9 mouse cellular contexts compared by ENCODE assay signal in the genomic region with DNA sequence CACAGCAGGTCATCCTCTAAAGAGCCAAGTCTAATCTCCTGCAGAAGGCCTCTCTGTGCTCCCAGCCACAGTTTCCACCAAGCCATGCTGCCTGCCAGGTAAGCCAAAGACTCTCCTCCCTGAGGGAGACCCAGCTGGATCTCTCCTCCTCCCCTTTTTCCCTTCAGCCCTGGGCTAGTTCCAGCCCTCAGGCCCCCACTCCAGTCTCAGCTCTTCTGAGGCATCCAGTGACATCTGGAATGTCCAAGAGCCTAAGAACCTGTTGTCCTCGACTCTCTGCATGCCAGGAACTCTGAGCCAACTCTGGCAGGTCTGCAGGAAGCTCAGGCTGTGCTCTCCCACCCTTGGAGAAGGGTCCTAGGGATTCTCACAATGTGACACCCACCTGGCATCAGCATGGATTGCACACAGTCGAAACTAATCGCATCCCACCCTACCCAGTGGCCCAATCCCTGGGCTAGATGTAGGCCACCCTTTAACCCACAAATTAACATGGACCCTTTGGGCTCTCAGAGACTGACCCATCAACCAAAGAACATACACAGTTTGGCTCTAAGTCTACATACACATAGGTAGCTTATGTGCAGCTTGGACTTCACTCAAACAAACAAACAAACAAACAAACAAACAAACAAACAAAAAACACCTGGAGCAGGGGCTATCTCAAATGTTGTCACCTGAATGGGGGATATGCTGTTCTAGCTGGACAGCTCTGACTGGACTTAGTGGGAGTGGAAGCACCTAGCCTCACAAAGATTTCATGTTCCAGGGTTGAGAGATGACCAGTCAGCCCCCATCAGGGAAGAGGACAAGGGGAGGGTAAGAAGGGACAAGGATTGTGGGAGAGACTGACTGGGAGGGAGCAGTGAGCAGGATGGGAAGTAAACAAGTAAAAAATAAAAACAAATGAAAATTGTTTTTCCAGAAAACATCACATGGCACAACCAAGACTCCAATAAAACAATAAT. TPM values are rescaled to one million over a fixed set of nuclear protein-coding genes. Genes with fewer than 3 reads are reported as not detected.
DNase-seq lines count a peak whose midpoint lies in the region; ATAC-seq lines count a peak whose summit lies in the region.
"Not testable (repeated sequence)": the region's sequence is repeated elsewhere in the genome, so short reads cannot be mapped to it uniquely, and the experiment has no call there.
"Had no signal": no experiment of that assay in that cellular context is flagged by ENCODE, and none has a peak within 500 bp of the region (broad histone marks: within the 10 kb centered on the region; RNA-seq: fewer than 3 reads in every experiment).

No protein-coding gene starts in this region.

- not testable (repeated sequence) for H3K9me3 ChIP-seq in forebrain, embryonic 11.5 days (ENCODE audit: control insufficient read depth, low read length); hindbrain, embryonic 14.5 days (ENCODE audit: control insufficient read depth, low read length); kidney, embryonic 15.5 days (replicated peaks); midbrain, embryonic 12.5 days; neural tube, embryonic 14.5 days (ENCODE audit: control insufficient read depth, low read length)
- peaks cover 10% of the 10 kb centered on the region for H3K9me3 ChIP-seq in heart, embryonic 12.5 days (replicated peaks)
- peaks cover 10% of the 10 kb centered on the region for H3K9me3 ChIP-seq in liver, embryonic 12.5 days (replicated peaks)

- not testable (repeated sequence) for H3K27ac ChIP-seq in forebrain, embryonic 11.5 days (ENCODE audit: low read depth, low read length); heart, embryonic 12.5 days (ENCODE audit: poor library complexity, severe bottlenecking); hindbrain, embryonic 14.5 days; kidney, embryonic 15.5 days; liver, embryonic 12.5 days; midbrain, embryonic 12.5 days (replicated peaks); neural tube, embryonic 14.5 days (ENCODE audit: low read depth, low read length)

- not testable (repeated sequence) for H3K36me3 ChIP-seq in forebrain, embryonic 11.5 days (ENCODE audit: control insufficient read depth, insufficient read depth, low read length); heart, embryonic 12.5 days; hindbrain, embryonic 14.5 days (replicated peaks; ENCODE audit: control insufficient read depth, insufficient read depth); kidney, embryonic 15.5 days; liver, embryonic 12.5 days; midbrain, embryonic 12.5 days; neural tube, embryonic 14.5 days (ENCODE audit: control insufficient read depth, insufficient read depth, low read length)

- not testable (repeated sequence) for H3K9ac ChIP-seq in forebrain, embryonic 11.5 days (ENCODE audit: low read length); heart, embryonic 12.5 days; hindbrain, embryonic 14.5 days; kidney, embryonic 15.5 days; liver, embryonic 12.5 days; midbrain, embryonic 12.5 days (replicated peaks); neural tube, embryonic 14.5 days (replicated peaks; ENCODE audit: low read depth, low read length)

- H3K4me1 ChIP-seq in forebrain, embryonic 11.5 days (replicated peaks; ENCODE audit: control insufficient read depth, insufficient read depth, low read length); heart, embryonic 12.5 days (replicated peaks); hindbrain, embryonic 14.5 days (replicated peaks; ENCODE audit: control insufficient read depth, insufficient read depth, low read length); kidney, embryonic 15.5 days; liver, embryonic 12.5 days; midbrain, embryonic 12.5 days; neural tube, embryonic 14.5 days (ENCODE audit: control insufficient read depth, insufficient read depth, low read length): not testable (repeated sequence)

- H3K27me3 ChIP-seq in forebrain, embryonic 11.5 days (ENCODE audit: control insufficient read depth, insufficient read depth, low read length); heart, embryonic 12.5 days (replicated peaks); hindbrain, embryonic 14.5 days (ENCODE audit: control insufficient read depth, insufficient read depth, low read length); kidney, embryonic 15.5 days; liver, embryonic 12.5 days (replicated peaks); midbrain, embryonic 12.5 days; neural tube, embryonic 14.5 days (ENCODE audit: control insufficient read depth, insufficient read depth, low read length): not testable (repeated sequence)

- not testable (repeated sequence) for DNase-seq in forebrain, embryonic 11.5 days (ENCODE audit: low spot score); hindbrain, embryonic 14.5 days (ENCODE audit: low spot score)

- peak; percentile 70; the same call in 1 of the 2 replicates for ATAC-seq in cerebellum, adult (ENCODE audit: insufficient number of reproducible peaks, low FRiP score, low TSS enrichment)
- ATAC-seq in forebrain, embryonic 11.5 days (replicated peaks; ENCODE audit: low FRiP score): peak; percentile 64
- peak; percentile 73 for ATAC-seq in heart, embryonic 12.5 days (ENCODE audit: insufficient number of reproducible peaks, low FRiP score)
- peak; percentile 75 for ATAC-seq in hindbrain, embryonic 14.5 days (ENCODE audit: low FRiP score)
- ATAC-seq in kidney, embryonic 15.5 days (replicated peaks; ENCODE audit: low FRiP score): peak; percentile 50
- peak; percentile 55 for ATAC-seq in liver, embryonic 12.5 days
- ATAC-seq in midbrain, embryonic 12.5 days (ENCODE audit: low FRiP score, low read depth): peak; percentile 55
- peak; percentile 73 for ATAC-seq in neural tube, embryonic 14.5 days (ENCODE audit: low read depth)

- WGBS in forebrain, embryonic 11.5 days: 71% methylated on average over 3 of the region's 3 CpGs
- whole genome bisulfite sequencing in heart, embryonic 12.5 days: 62% methylated on average over 3 of the region's 3 CpGs
- 72% methylated on average over 3 of the region's 3 CpGs for WGBS in hindbrain, embryonic 14.5 days
- 69% methylated on average over 3 of the region's 3 CpGs for WGBS in kidney, embryonic 15.5 days
- 52% methylated on average over 3 of the region's 3 CpGs for WGBS in liver, embryonic 12.5 days (ENCODE audit: insufficient replicate concordance)
- 69% methylated on average over 3 of the region's 3 CpGs for WGBS in midbrain, embryonic 12.5 days
- 74% methylated on average over 3 of the region's 3 CpGs for WGBS in neural tube, embryonic 14.5 days

- H3K4me3 ChIP-seq in forebrain, embryonic 11.5 days (ENCODE audit: low read depth, low read length); heart, embryonic 12.5 days; hindbrain, embryonic 14.5 days (replicated peaks; ENCODE audit: low read length); kidney, embryonic 15.5 days (replicated peaks); liver, embryonic 12.5 days; midbrain, embryonic 12.5 days; neural tube, embryonic 14.5 days (ENCODE audit: low read depth, low read length): not testable (repeated sequence)

- not testable (repeated sequence) for H3K4me2 ChIP-seq in forebrain, embryonic 11.5 days (ENCODE audit: low read depth, low read length, severe bottlenecking); heart, embryonic 12.5 days; hindbrain, embryonic 14.5 days (replicated peaks); kidney, embryonic 15.5 days; liver, embryonic 12.5 days; midbrain, embryonic 12.5 days (replicated peaks); neural tube, embryonic 14.5 days (ENCODE audit: low read depth, low read length)

RNA-seq across cellular contexts. Expression of a gene that starts 57.9 kb away (rescaled TPM):
- polyA plus RNA-seq in forebrain, embryonic 11.5 days (2014; fragmentation: Nextera tagmentation; extraction: Ambion mirVana): 5.8 and 6.2 TPM in 2 replicates
- 4.4 and 5.9 TPM in 2 replicates for polyA plus RNA-seq in heart, embryonic 12.5 days (2016; fragmentation: Nextera tagmentation; extraction: Ambion mirVana)
- polyA plus RNA-seq in hindbrain, embryonic 14.5 days (2014; fragmentation: Nextera tagmentation; extraction: Ambion mirVana): 9.8 and 10.4 TPM in 2 replicates
- 6.4 and 6.6 TPM in 2 replicates for polyA plus RNA-seq in kidney, embryonic 15.5 days (2015; fragmentation: Nextera tagmentation; extraction: Ambion mirVana)
- 2.0 and 2.5 TPM in 2 replicates for polyA plus RNA-seq in liver, embryonic 12.5 days (2016; fragmentation: Nextera tagmentation; extraction: Ambion mirVana)
- polyA plus RNA-seq in midbrain, embryonic 12.5 days (2016; fragmentation: Nextera tagmentation; extraction: Ambion mirVana): 8.6 and 8.8 TPM in 2 replicates
- polyA plus RNA-seq in neural tube, embryonic 14.5 days (2014; fragmentation: Nextera tagmentation; extraction: Ambion mirVana): 10.4 and 11.1 TPM in 2 replicates
- polyA plus RNA-seq: erythroblast, embryonic 14.5 days had no signal
